Mouse (Mus musculus): ENCODE measurements around the gene Gm49369.

The Gm49369 gene

DNA sequence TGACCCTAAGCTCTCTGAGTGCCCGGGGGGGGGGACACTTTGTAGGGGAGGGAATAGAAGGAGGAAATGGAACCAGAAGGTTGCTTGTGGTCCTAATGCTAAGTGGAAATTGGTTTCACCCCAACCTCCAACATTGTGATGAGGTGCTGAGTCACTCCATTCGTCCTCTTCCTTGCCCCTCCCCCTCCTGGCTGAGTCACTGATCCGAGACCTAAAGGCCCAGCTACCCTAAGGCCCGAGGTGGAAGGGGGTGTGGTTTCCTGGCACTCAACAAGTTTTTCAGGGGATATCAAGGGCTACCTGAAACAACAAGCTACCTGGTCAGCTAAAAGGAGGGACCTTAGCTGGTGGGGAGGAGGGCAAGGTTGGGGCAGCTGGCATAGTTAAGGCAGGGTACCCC is 10.7 kb upstream of the Gm49369 start:
- no peak for DNase-seq

DNA sequence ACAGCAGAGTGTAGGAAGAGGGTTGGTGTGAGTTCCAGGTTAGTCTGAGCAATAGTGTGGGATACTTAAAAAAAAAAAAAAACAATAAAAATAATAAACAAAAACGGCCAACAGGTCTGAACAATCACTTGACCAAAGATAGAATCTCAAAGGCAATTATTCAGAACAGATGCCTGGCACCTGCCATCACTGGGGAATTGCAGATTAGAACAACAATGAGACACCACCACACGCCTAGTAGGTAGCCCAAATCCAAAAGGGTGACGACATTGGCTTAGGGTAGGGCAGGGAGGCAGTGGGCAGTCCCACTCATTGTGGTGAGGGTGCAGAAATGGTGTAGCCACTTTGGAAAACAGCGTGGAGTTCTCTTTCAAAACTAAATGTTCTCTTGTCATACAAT is 9.1 kb upstream of the Gm49369 start:
- DNase-seq, result no peak

DNA sequence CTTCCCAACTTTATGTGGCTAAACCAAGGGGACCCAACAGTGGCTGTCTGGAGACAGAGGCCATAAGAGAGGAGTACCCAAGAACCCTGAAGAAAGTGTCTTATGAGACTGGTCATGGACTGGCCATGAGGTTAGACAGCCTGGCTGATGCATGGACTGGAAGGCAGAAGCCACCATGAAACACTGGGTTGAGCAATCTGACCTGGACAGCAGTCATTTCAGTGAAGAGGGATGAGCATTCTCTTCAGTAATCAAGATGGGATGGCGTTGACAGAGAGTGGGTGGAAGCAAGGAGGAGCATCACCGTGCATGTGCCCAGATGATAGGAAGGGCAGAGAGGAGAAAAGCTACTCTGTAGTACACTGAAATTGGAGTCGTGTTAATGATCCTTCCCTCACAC is 8.6 kb upstream of the Gm49369 start:
- DNase-seq, result no peak

DNA sequence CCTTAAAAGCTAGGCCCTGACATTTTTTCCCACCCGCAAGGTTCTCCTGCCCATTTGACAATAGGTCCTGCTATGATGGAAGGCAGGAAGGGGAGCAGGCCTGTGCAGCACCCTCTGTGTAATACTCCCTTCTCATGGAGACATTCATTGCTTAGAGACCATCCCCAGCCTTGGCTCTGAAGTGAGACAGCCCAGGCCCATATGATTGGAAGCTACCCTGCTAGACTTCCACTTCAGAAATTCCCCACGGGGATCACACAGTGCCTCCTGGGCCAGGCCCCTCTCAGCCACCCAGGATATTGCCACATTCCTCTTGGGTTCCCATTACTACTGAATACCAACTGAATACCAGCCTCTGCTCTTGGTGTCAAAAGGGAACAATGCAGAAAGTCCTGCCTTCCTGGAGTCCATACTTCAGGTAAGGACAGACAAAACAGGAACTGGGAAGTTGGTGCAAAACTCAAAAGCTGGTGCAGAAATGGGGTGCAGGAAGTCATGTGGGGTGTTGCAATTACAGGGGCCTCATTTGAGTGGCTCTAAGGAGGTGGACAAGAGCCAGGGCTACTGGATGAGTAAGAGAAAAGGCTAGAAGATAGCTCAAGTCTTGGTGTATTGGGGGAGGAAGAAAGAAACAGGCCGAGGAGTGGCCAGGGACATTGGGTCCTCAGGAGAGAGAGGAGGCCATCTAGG is 7.6 kb upstream of the Gm49369 start:
- DNase-seq, result no peak

DNA sequence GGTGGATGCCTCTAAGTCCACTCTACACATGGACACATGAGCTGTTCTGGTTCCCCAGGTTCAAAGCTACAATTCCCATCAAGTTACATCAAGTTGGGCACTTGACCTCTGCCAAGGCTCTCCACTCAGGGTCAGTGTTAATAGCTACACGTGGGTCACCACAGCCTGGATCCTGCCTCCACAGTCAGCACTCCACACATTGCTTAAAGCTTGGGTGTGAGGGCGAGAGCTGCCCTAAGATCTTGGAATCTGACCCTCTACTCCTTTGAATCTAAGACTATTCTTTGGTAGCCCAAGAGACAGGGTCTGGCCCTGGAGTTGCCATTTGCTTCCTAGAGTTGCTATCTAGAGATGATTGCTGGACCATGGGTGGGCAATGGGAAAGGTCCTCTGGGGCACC is 6.3 kb upstream of the Gm49369 start:
- no peak for DNase-seq

DNA sequence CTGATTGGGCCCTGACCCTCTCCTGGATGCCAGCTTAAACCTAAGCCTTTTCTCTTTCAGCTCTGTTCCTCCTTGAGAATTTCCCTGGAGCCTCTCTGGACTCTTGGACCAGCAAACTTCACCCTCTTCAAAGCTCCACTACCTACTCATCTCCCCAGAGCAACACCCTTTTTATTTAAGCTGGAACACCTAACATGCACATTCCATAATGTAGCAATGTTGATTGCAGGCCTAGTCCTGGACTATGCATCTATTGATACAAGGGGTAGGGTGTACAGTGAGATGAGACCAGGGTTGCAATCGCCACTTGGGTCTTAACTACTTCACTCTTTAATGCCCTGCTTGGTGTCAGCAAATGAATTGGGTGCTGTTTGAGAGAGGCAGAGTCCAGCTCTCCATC is 5.7 kb upstream of the Gm49369 start:
- no peak for DNase-seq

DNA sequence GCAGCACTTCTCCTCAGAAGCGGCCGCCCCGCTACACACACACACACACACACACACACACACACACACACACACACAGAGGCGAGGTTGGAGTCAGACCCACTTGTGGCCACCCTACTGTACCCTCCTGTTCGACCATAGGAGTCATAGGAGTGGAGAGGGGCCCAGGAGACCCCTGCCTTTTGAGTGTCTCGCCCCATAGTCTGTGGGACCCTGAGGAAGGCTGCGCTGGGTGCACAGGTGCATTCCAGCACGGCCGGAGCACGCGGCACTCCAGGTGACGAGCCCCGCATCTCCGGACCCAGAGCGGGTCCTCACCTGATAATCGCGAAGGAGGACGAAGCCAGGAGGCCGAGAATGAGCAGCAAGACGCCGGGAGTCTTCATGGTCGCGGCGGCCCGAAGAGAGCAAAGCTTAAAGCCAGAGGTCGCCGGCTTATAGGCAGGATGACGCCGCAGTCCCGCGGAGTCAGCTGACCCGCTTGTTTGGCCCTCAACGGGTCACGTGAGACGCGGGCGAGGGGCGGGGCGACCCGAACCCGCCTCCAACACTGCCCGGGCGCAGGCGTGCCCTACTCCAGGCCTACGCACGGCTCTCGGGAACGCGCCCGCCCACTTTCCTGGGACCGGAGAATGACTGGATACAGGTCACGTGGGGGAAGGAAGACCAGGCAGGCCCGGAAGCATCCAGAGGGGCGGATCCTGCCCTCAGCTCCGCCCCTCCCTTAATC is 5.1 kb upstream of the Gm49369 start, which contains the start of gene Ctsd:
Ctsd (minus strand) TSS at position 620 of the 730 bp plus-strand sequence.
- DNase-seq, result peak; percentile 95

DNA sequence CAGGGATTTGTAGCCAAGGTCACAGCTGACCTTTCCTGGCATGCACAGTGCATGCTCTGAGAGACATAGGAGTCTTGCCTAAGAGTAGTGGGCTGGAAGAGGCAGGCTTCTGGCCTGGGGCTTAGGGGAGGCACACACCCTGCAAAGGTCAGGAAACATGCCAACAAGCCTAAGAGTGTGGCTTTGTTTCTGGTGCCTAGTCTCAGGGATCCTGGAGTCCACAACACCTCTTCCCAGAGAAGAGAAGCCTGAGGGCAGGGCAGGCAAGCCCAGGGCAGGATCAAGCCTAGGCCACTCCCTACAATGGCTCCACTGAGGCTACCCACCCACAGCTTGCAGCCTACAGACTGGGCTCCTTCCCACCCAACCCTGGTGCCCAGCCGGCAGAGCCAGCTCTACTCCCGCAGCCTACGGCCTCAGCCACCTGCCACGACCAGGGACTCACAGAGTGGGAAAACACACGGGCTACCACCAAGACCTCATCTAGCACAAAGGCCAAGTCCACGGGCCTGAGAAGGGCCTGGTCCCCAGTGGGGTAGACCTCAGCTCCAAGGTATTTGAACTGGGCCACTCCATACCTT is 4.2 kb upstream of the Gm49369 start:
- no peak for DNase-seq

DNA sequence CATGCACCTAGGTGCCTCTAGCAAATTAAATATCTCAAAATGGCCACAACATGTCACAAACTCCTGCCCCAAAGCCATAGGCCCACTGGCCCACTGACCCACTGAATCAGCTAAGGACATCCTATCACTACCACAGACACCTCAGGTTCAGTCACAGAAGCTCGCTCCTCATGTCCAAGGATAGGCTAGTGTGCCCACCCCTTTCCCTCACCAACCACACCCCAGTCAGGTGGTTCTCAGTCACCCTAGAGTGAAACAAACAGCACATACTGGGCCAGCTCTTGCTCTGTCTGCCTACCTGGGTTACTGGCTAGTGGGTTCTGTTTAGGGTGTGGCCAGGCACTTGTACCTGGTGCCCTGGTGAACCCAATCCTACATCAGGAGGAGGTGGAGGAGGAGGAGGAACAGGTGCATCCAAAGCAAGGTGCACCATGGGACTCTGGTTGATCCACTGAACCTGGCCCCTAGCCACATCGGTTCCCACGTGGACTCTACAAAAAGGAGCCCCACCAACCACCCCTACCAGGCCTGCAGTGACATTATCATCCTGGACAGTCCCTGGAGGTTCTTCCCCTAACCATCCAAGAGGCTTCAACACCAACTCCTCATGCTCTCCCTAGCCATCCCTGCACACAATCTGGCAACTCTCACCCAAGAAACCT is 3.4 kb upstream of the Gm49369 start:
- no peak for DNase-seq

DNA sequence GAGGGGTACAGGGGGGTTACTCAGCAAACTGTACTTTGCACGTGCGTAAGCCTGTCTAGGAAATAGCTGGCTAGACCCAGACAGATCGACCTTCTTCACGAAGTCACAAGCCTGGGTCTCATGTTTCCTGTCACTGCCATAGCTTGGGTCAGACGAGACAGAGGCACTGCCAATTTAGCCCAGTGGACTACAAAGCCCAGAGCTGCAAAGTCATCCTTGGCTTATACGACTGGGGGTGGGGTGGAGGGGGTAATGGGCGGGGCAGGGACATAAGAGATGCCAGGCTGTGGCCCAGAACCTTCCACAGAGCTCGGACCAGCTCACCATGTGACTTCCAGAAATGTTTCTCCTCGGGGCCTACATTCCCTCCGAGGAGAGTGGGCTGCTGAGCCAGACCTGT is 1.8 kb upstream of the Gm49369 start:
- DNase-seq, result no peak

DNA sequence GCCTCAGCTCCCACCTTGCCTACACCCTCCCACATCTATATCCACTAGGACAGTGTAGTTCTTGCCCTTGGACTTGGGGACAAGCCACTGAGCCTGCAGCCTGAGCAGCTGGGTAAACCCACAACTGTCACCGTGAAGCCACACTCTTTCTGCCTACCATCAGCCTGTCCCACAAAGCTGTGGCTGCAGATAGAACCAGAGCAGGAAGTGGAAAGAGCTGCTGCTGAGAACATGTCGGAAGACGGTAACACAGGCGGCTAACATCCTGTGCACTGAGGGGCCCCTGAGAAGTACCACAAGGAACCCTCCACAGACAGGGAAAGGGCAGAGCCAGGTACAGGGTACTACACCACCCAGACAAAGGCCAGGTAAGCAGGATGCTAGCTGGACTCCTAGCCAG is 1.3 kb downstream of the Gm49369 start:
- no peak for DNase-seq

DNA sequence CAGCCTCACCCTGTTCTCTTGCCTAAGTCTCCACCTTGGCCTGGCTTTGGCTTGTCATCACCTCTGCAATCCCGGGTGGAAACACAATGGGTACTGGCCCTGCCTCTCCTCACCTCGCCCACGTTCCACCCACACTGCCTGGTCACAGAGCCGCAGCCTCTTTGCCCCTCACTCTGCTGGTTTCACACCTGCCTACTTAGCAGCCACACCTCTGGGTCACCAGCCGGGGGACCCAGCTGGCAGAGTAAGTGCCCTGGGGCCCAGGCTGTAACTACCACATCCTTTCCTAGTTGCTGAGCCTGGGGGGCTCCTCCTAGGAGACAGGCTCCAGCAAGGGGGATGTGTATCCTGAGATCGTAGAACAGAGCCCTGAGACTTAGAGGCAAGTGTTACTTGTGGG is 3.3 kb downstream of the Gm49369 start:
- DNase-seq, result no peak

DNA sequence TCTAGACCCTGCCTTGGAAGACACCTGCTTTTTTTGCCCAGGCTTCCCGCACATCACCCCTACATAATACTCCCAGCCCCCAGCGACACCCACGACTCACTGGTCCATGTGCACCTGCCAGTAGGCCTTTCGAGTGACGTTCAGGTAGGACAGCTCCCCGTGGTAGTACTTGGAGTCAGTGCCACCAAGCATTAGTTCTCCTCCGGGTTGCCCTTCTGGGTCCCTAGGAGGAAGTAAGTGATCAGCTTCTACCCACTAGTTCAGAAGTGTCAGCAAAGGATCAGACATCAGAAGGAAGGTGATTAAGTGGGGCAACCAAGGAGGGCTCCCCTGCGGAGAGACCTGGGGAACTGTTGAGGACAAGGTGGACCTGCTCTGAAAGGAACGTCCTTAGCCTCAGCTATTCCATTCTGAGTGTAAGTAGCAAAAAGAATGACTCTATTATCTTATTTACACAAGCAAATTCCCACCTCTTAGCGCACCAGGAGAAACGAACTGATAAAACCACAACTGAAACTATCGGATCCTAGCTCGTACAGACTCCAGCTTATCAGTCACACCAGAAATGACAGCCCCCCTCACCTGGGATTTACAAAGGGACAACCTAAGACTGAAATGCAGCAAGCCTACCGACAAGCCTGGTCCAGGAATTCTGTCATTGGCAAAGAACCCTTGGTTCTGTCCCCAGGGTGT is 5.1 kb downstream of the Gm49369 start:
- DNase-seq, result no peak

DNA sequence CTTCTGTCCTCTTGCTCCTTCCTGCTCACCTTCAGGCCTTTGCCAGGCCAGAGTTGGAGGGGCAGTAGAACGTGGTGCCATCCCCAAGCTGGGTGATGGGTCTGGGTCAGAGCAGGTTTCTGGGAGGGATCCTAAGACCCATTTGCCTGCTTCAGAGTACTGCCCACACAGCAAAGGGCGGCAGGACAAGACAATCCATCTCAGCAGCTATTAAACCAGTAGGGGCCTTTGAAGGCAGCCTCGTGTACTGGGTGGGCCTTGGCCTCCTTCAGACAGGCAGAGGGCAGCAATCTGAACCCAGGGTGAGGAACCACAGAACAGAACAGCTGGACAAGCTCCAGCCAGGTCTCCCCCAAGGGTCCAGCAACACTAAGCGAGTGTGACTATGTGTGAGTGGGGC is 6.4 kb downstream of the Gm49369 start:
- DNase-seq, result no peak

DNA sequence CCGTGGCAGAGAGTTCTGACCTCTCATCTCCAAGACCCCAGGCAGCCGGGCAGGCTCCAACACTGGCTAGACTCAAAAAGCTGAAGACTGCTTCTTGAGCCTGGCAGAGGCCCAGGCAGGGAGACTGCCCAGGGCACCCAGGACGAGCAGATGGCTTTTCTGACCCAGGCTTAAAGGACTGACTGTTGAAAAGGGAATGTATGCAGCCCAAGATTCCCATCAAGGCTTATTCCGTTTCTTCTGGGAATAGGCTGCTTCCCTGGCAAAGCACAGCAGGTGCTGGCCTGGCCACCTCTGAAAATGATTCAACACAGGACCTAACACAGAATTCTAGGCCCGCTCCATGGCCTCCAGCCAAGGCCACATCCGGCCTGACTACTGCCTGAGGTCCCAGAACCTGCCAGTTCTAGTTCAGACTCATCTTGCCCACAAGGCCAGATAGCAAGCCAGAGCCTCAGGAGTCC is 7.2 kb downstream of the Gm49369 start:
- no peak for DNase-seq

DNA sequence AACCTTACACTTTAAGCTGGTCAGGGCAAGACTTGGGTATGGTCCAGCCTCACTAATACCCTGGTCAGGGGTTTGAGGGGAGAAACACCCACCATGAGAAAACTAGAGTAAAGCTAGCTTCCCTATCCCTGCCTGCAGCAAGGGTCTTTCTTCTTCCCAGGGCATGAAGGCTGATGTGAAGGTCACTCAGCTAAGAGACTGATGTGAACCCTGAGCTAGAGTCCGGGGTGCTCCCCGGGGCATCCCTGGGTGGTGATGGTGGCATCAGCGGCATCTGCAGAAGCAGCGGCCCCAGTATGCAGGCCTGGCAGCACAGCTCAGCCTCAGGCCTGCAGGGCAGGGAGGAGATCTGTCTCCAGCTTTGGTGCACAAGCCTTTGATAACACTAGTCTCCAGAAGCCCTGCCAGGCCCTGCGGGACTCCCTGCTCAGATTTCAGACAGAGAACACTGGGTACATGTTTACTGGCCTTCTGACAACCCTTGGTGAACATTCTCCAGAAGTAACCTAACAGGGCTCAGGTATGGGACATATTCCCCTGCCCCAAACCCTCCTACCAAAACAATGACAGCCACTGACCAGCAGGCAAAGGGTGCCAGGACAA is 8.0 kb downstream of the Gm49369 start:
- no peak for DNase-seq

DNA sequence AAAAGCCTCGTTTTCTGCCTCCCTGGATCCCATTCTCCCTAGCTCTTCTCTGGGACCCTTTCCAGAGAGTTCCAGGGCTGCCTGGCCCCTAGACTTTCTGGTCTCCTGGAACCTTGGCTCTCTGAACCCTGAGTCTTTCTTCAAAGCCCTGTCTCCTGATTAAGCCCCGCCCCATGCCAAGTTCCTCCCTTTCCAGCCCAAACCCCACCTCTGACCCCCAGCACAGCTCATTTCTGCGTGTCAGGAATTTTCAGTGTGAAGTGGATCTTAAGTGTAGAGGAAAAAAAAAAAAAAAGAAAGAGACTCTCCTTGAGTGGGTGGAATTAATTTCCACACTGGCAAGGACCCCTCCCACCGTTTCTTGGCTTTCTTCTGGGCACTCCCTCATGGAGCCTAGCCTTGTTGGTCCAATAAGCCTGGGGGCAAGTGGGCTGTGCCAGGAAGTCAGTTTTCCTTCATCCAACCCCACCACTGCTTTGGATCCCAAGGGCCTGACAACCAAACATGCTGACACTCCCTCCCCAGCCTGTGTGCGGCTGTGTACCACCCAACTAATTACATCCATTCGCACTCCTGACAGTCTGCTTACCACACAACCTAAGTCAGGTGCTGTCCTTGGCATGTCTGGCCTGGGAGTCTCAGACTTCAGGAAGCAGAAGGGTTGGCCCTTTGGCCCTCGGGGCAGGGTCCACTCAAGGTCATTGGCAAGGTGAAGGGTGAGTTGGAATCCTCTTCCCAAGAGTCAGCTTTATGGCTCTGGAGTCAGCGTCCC is 8.6 kb downstream of the Gm49369 start, which contains the start of gene Ifitm10:
Ifitm10 (minus strand) TSS at position 113 of the 772 bp plus-strand sequence.
- no peak for DNase-seq

DNA sequence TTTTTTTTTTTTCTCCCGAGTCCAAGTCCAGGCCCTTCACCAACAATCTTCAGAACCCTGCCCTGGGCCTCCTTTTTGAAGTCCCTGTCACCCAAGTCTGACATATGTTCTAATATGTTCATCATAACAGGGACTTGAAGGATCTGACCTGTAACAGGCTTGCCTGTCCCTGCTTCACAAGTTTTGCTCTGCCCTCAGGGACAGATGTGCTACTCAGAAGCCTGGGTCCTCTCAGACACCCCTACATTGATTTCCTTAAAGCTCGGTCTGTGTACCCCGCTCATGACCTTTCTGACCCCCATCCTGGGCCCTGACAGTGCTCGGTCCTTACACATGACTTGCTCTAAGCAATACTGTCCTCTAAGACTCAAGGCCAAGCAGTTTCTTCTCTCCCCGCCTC is 9.4 kb downstream of the Gm49369 start:
- DNase-seq, result no peak

DNA sequence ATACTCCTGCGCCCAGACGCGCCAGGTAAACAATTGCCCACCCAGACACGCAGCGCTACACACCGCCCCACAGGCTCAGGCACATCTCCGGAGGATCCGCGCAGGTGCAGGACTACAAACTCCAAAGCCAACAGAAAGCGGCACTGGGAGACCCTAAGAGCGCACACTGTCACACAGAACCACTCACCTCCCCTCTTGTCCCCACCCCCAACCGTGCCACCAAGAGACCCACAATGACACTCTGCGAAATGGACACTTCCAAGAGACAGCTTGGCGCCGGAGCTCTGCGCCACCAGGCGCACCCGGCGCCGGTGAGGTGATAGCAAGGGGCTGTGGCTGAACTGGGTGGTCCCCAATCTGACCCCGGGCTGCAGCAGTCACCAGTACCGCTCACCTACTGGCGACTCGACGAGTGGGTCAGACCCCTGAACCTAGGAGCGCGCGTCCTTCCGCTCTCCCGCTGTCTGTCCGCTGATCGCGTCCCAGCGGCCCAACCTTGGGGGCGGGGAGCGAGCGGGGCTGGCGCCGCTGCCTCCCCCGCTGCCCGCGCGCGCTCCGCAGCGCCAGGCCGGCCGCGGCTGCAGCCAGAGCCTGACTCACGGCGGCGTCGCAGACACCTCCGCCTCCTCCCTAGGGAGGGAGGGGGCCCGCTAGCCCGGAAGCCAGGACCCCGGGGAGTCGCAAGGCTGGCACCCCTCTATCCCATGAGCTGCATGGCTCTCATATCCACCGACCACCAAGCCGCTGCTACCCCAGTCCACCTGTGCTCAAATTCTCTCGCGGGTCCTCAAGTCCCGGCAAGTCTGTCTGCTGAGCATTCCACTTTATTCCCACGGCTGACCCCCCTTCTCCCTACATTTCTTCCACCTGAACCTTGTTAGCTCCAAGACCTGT is 10.5 kb downstream of the Gm49369 start:
- DNase-seq, result no peak

DNA sequence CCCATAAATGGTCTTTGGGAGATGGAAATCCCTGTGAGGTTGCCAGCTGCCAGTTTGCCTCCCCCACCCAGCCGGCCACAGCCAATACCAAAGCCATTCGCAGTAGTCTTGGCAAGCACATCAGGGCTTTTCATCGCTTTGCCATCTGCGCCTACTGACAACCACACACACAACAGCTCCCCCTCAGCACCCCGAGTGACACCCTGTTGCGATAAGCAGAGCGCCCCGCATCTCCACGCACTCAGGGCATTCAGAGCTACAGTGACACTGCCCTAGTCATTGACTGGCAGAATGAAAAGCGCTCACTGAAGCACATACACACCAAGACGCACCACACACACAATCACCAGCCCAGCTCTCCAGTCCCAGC is 11.1 kb downstream of the Gm49369 start:
- peak; percentile 32 for DNase-seq

DNA sequence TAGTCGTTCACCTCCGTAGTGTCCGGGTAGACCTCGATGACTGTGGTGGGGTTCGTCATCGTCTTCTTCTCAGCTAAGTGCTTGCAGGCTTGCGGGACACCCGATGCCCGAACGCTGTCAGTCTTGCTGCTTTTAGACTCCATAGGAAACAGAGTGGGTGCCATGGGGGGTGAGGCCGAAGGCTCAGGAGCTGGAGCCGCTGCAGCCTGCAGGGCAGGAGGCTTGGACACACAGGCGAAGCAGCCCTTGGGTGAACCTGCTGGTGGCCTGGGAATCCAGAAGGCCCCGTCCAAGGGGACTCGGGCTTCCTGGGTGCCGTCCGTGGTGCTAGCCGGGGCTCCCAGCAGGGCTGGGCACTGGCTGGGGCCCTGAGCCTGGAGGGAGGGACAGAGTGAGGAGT is 11.5 kb downstream of the Gm49369 start:
- no peak for DNase-seq

Data from right cerebral cortex, postnatal 4 days (tissue).